Mouse (Mus musculus) liver, adult 2 months (tissue): ENCODE data around the gene Plrg1.

Experiments used
- CTCF ChIP-seq: fragments of 200-500 bp; IDR thresholded peaks from 2 replicates; pipeline ENCODE4 v1.5.1; 2011; ENCODE audit warnings: low read depth, low read length, control low read depth
- POLR2A ChIP-seq: fragments of 200-500 bp; IDR thresholded peaks from 2 replicates; pipeline ENCODE4 v1.6.1; 2011; ENCODE audit warnings: low read length, control low read depth; ENCODE audit not compliant: insufficient read depth; ENCODE audit errors: extremely low read depth

DNA sequence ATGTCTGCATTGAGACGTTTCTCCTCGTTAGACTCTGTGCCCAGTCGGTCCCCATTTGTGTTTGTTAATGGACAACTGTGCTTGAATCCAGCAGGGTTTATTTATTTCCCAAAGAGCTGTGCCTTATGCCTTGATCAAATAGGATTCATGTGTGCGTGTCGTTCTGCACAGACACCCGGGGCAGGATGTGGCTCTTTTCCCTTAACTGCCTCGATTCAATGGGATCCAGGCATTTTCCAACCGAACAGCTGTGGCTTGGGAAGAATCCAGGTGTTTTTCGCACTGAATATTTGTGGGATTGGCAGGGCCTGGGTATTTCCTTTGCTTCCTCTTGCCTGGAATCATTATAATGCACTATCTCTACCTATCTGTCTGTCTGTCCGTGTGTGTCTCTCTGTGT, 62.3 kb downstream of the Plrg1 start:
- no peak for TF ChIP-seq POLR2A
- TF ChIP-seq CTCF = no peak
